Mouse (Mus musculus) lung, postnatal 14 days (tissue): ENCODE results near the gene Tigd2.
"Not testable (repeated sequence)": the region's sequence is repeated elsewhere in the genome, so short reads cannot be mapped to it uniquely, and the experiment has no call there.

ENCODE experiments used
- DNase-seq: peaks from one replicate; pipeline ENCODE4 v3.0.0; 2021

Gene Tigd2

GRCm38 (mm10) chr6:59208685-59209298 is at the start of gene Tigd2:
Tigd2 (plus strand) TSS chr6:59208870.
- DNase-seq, result peak; percentile 96

GRCm38 (mm10) chr6:59161801-59162478 is 46.7 kb upstream of the Tigd2 start:
- DNase-seq, result no peak

GRCm38 (mm10) chr6:59162887-59163286 is 45.8 kb upstream of the Tigd2 start:
- no peak for DNase-seq

GRCm38 (mm10) chr6:59163407-59163806 is 45.3 kb upstream of the Tigd2 start:
- no peak for DNase-seq

GRCm38 (mm10) chr6:59168939-59169338 is 39.7 kb upstream of the Tigd2 start:
- no peak for DNase-seq

GRCm38 (mm10) chr6:59171230-59171629 is 37.4 kb upstream of the Tigd2 start:
- DNase-seq, result no peak

- DNase-seq, result no peak
Measured at GRCm38 (mm10) chr6:59173940-59174339, 34.7 kb upstream of the Tigd2 start.

- no peak for DNase-seq
Measured at GRCm38 (mm10) chr6:59178051-59178450, 30.6 kb upstream of the Tigd2 start.

- DNase-seq, result peak; percentile 74
Measured at GRCm38 (mm10) chr6:59180376-59180996, 28.2 kb upstream of the Tigd2 start.

GRCm38 (mm10) chr6:59185010-59185699 is 23.5 kb upstream of the Tigd2 start:
- peak; percentile 28 for DNase-seq

GRCm38 (mm10) chr6:59190006-59190405 is 18.7 kb upstream of the Tigd2 start:
- no peak for DNase-seq

- DNase-seq, result not testable (repeated sequence)
Measured at GRCm38 (mm10) chr6:59194518-59194917, 14.2 kb upstream of the Tigd2 start.

- no peak for DNase-seq
Measured at GRCm38 (mm10) chr6:59195849-59196635, 12.6 kb upstream of the Tigd2 start.

GRCm38 (mm10) chr6:59196746-59197145 is 11.9 kb upstream of the Tigd2 start:
- no peak for DNase-seq

- no peak for DNase-seq
Measured at GRCm38 (mm10) chr6:59198356-59198755, 10.3 kb upstream of the Tigd2 start.

GRCm38 (mm10) chr6:59199021-59199420 is 9.6 kb upstream of the Tigd2 start:
- DNase-seq, result no peak

- DNase-seq, result no peak
Measured at GRCm38 (mm10) chr6:59207561-59207960, 1.1 kb upstream of the Tigd2 start.

GRCm38 (mm10) chr6:59209299-59209707 is 633 bp downstream of the Tigd2 start:
- peak; percentile 34 for DNase-seq

- no peak for DNase-seq
Measured at GRCm38 (mm10) chr6:59233191-59233590, 24.5 kb downstream of the Tigd2 start.

- no peak for DNase-seq
Measured at GRCm38 (mm10) chr6:59233651-59234050, 25.0 kb downstream of the Tigd2 start.

- peak; percentile 46 for DNase-seq
Measured at GRCm38 (mm10) chr6:59249675-59250074, 41.0 kb downstream of the Tigd2 start.

GRCm38 (mm10) chr6:59250536-59250935 is 41.9 kb downstream of the Tigd2 start:
- DNase-seq, result no peak

GRCm38 (mm10) chr6:59255909-59256308 is 47.2 kb downstream of the Tigd2 start:
- DNase-seq, result peak; percentile 28
